Mouse (Mus musculus) mouse trophoblast stem cell (cell line): ENCODE results near the gene Emx2.

Experiments
- in situ Hi-C, 2 experiments: fragments of 300-500 bp; cut with MseI, MboI; formaldehyde crosslinking; loops; 2 replicates in 1 of 2; 3 replicates in 1 of 2; pipeline ENCODE4 v1.15.1; 2025

The Emx2 gene

GRCm38 (mm10) chr19:59513181-59513580 is 55.0 kb downstream of the Emx2 start:
- in situ Hi-C loops, result no loop called here
